ENCODE assay signal across 14 mouse cellular contexts in genomic region chr10:68180151-68180550, GRCm38 (mm10).
DNase-seq lines count a peak whose midpoint lies in the region; ATAC-seq and TF ChIP-seq lines count a peak whose summit lies in the region.
"Had no signal": no experiment of that assay in that cellular context is flagged by ENCODE, and none has a peak within 500 bp of the region (broad histone marks: within the 10 kb centered on the region; RNA-seq: fewer than 3 reads in every experiment).

No protein-coding gene starts in this region.

- H3K4me2 ChIP-seq in kidney, embryonic 15.5 days: no peak overlapping the region
- no peak overlapping the region for H3K4me2 ChIP-seq in kidney, embryonic 14.5 days (replicated peaks; ENCODE audit: low read depth, low read length)
- H3K4me2 ChIP-seq in stomach, embryonic 14.5 days (replicated peaks; ENCODE audit: low read depth, low read length): no peak overlapping the region
- no peak overlapping the region for H3K4me2 ChIP-seq in forebrain, postnatal 0 days (ENCODE audit: low read depth)

- peaks cover 9% of the 10 kb centered on the region for H3K4me1 ChIP-seq in kidney, embryonic 15.5 days
- peaks cover 9% of the 10 kb centered on the region; the same call in 1 of the 2 replicates for H3K4me1 ChIP-seq in kidney, embryonic 14.5 days (ENCODE audit: control insufficient read depth, insufficient read depth, low read length)
- peaks cover 0 to 3% of the 10 kb centered on the region in 2 experiments; a peak in 1 of 4 replicates for H3K4me1 ChIP-seq in ES-E14 (ENCODE audit: control insufficient read depth in 2 of 2, insufficient read depth in 2 of 2, low read length in 2 of 2, poor library complexity in 1 of 2)
- peaks cover 4% of the 10 kb centered on the region; the same call in 1 of the 2 replicates for H3K4me1 ChIP-seq in stomach, embryonic 14.5 days (ENCODE audit: control insufficient read depth, insufficient read depth, low read length)
- H3K4me1 ChIP-seq in forebrain, postnatal 0 days (ENCODE audit: insufficient read depth): no peaks in the 10 kb centered on the region

- ATAC-seq in kidney, embryonic 15.5 days (replicated peaks; ENCODE audit: low FRiP score): no peak
- no peak for ATAC-seq in kidney, embryonic 14.5 days (ENCODE audit: low FRiP score, low TSS enrichment)
- ATAC-seq in stomach, embryonic 14.5 days (ENCODE audit: insufficient number of reproducible peaks, insufficient read depth, low FRiP score, low read depth): no peak
- no peak for ATAC-seq in forebrain, postnatal 0 days

- H3K27me3 ChIP-seq in kidney, embryonic 15.5 days: no peaks in the 10 kb centered on the region
- no peaks in the 10 kb centered on the region for H3K27me3 ChIP-seq in kidney, embryonic 14.5 days (ENCODE audit: control insufficient read depth, insufficient read depth, low read length)
- H3K27me3 ChIP-seq in stomach, embryonic 14.5 days (ENCODE audit: control insufficient read depth, insufficient read depth, low read length): no peaks in the 10 kb centered on the region
- H3K27me3 ChIP-seq in forebrain, postnatal 0 days (ENCODE audit: insufficient read depth, low read length): no peaks in the 10 kb centered on the region

- in situ Hi-C loops in ES-E14 (cut with MboI; ENCODE audit: low sequenced_read_pairs in 2 of 2, unreplicated experiment in 2 of 2): no loop called here

- no peak overlapping the region for H3K9ac ChIP-seq in kidney, embryonic 15.5 days
- no peak overlapping the region for H3K9ac ChIP-seq in kidney, embryonic 14.5 days (ENCODE audit: low read depth, low read length)
- no peak overlapping the region for H3K9ac ChIP-seq in ES-E14 (ENCODE audit: insufficient read depth, low read depth, low read length, poor library complexity, severe bottlenecking)
- no peak overlapping the region for H3K9ac ChIP-seq in stomach, embryonic 14.5 days (replicated peaks; ENCODE audit: low read depth, low read length)
- H3K9ac ChIP-seq in forebrain, postnatal 0 days: no peak overlapping the region

- 0 out of 2 replicates have a peak overlapping the region, but pooled peaks have one; percentile 59 for H3K27ac ChIP-seq in kidney, embryonic 15.5 days
- no peak overlapping the region for H3K27ac ChIP-seq in kidney, embryonic 14.5 days (ENCODE audit: low read depth, low read length)
- H3K27ac ChIP-seq in ES-E14 (ENCODE audit: insufficient read depth, low read depth, low read length, poor library complexity, severe bottlenecking): peak overlapping the region; percentile 82; the same call in 1 of the 2 replicates
- peak overlapping the region; percentile 16; the same call in 1 of the 2 replicates for H3K27ac ChIP-seq in stomach, embryonic 14.5 days (ENCODE audit: low read length)
- H3K27ac ChIP-seq in forebrain, postnatal 0 days (ENCODE audit: low read depth, low read length): no peak overlapping the region
- H3K27ac ChIP-seq: embryonic facial prominence, embryonic 10.5 days; forebrain, embryonic 10.5 days had no signal

- peak; percentile 85 for DNase-seq in ES-E14 (ENCODE audit: low read depth, low spot score)
- DNase-seq in c-Kit-negative CD71-positive TER-119-positive erythroid progenitor cells, embryonic 14.5 days (ENCODE audit: low read depth, low spot score): peak; percentile 46
- no peak for DNase-seq in forebrain, postnatal 0 days
- no peak for DNase-seq in gastrocnemius, adult 8-10 months (ENCODE audit: low spot score in 2 of 2)
- DNase-seq: cerebellum, adult 18-20 months; gastrocnemius, postnatal 14 days; heart, postnatal 14 days; layer of hippocampus, adult 9-11 months; right cerebral cortex, postnatal 14 days had no signal

- peaks cover 27% of the 10 kb centered on the region for H3K36me3 ChIP-seq in kidney, embryonic 15.5 days
- peaks cover 7% of the 10 kb centered on the region; the same call in 1 of the 2 replicates for H3K36me3 ChIP-seq in kidney, embryonic 14.5 days (ENCODE audit: control insufficient read depth, insufficient read depth, low read length)
- no peaks in the 10 kb centered on the region for H3K36me3 ChIP-seq in ES-E14 (ENCODE audit: control insufficient read depth, insufficient read depth, low read length, poor library complexity, severe bottlenecking)
- H3K36me3 ChIP-seq in stomach, embryonic 14.5 days (ENCODE audit: control insufficient read depth, insufficient read depth, low read length): peaks cover 3% of the 10 kb centered on the region; the same call in 1 of the 2 replicates
- no peaks in the 10 kb centered on the region for H3K36me3 ChIP-seq in forebrain, postnatal 0 days (ENCODE audit: insufficient read depth)

- 72% methylated on average over 4 of the region's 4 CpGs for WGBS in kidney, embryonic 15.5 days
- 73% methylated on average over 4 of the region's 4 CpGs for WGBS in kidney, embryonic 14.5 days
- WGBS in stomach, embryonic 14.5 days: 72% methylated on average over 4 of the region's 4 CpGs
- 74% methylated on average over 4 of the region's 4 CpGs for WGBS in forebrain, postnatal 0 days

- no peaks in the 10 kb centered on the region for H3K9me3 ChIP-seq in kidney, embryonic 15.5 days (replicated peaks)
- no peaks in the 10 kb centered on the region for H3K9me3 ChIP-seq in kidney, embryonic 14.5 days (ENCODE audit: control insufficient read depth, low read length)
- H3K9me3 ChIP-seq in ES-E14 (ENCODE audit: control insufficient read depth, insufficient read depth, low read depth, low read length): no peaks in the 10 kb centered on the region
- H3K9me3 ChIP-seq in stomach, embryonic 14.5 days (ENCODE audit: control insufficient read depth, low read depth, low read length): no peaks in the 10 kb centered on the region
- H3K9me3 ChIP-seq in forebrain, postnatal 0 days (ENCODE audit: low read length): no peaks in the 10 kb centered on the region
- H3K9me3 ChIP-seq: embryonic facial prominence, embryonic 10.5 days; forebrain, embryonic 10.5 days had no signal

- TF ChIP-seq CTCF in forebrain, postnatal 0 days (IDR thresholded peaks at IDR 0.05; ENCODE audit: low read depth): no peak

- H3K4me3 ChIP-seq in kidney, embryonic 15.5 days (replicated peaks): no peak overlapping the region
- no peak overlapping the region for H3K4me3 ChIP-seq in kidney, embryonic 14.5 days (ENCODE audit: low read length)
- H3K4me3 ChIP-seq in ES-E14 (ENCODE audit: insufficient read depth in 1 of 2, low read depth in 1 of 2, low read length in 2 of 2, poor library complexity in 1 of 2, severe bottlenecking in 1 of 2): no peak overlapping the region
- H3K4me3 ChIP-seq in stomach, embryonic 14.5 days (ENCODE audit: low read depth, low read length): no peak overlapping the region
- no peak overlapping the region for H3K4me3 ChIP-seq in forebrain, postnatal 0 days (ENCODE audit: low read depth, low read length)
- H3K4me3 ChIP-seq: embryonic facial prominence, embryonic 10.5 days; forebrain, embryonic 10.5 days had no signal

TF ChIP-seq in ES-E14, 5 proteins besides CTCF, POLR2A, EP300 and RAD21:
- no peak for TF ChIP-seq CHD2 (IDR thresholded peaks at IDR 0.05; ENCODE audit: low read depth, low read length)
- TF ChIP-seq HCFC1 (IDR thresholded peaks at IDR 0.05; ENCODE audit: borderline replicate concordance, insufficient read depth, low read length): no peak
- no peak for TF ChIP-seq ZC3H11A (IDR thresholded peaks at IDR 0.05; ENCODE audit: borderline replicate concordance, low read depth, low read length)
- peak; percentile 96 for TF ChIP-seq MAFK (IDR thresholded peaks at IDR 0.05; ENCODE audit: insufficient read depth, low read depth, low read length)

Comparison
In these comparisons a context has a peak if more than half of its experiments do, and no peak if none do; other contexts are left out.
1. H3K27ac ChIP-seq: peak in kidney, embryonic 15.5 days (single experiment), ES-E14 (single experiment) and stomach, embryonic 14.5 days (single experiment); none in kidney, embryonic 14.5 days (single experiment) and forebrain, postnatal 0 days (single experiment).
2. DNase-seq: peak in ES-E14 (single experiment) and c-Kit-negative CD71-positive TER-119-positive erythroid progenitor cells, embryonic 14.5 days (single experiment); none in forebrain, postnatal 0 days (single experiment) and gastrocnemius, adult 8-10 months (0 of 2).